Mouse (Mus musculus) stomach, embryonic 16.5 days (tissue): Measurements from ENCODE around the gene Prrt2. TPM values are rescaled to one million over a fixed set of nuclear protein-coding genes. Genes with fewer than 3 reads are reported as not detected.

Experiments
- ATAC-seq: fragments of 200-750 bp; cut with Nextera tagmentation; 2 replicates; pipeline ENCODE4 v1.8.0; 2017; ENCODE audit warnings: moderate number of reproducible peaks, moderate TSS enrichment; ENCODE audit not compliant: insufficient read depth, low FRiP score
- H3K27ac ChIP-seq: fragments of 300-500 bp; sonication (generic); 2 replicates; pipeline ENCODE4 v1.5.1; 2014; ENCODE audit warnings: low read length
- H3K27me3 ChIP-seq: fragments of 300-500 bp; sonication (generic); 2 replicates; pipeline ENCODE4 v1.6.1; 2014; ENCODE audit warnings: low read length, control low read depth, mixed read lengths; ENCODE audit not compliant: control insufficient read depth, insufficient read depth
- H3K36me3 ChIP-seq: fragments of 300-500 bp; sonication (generic); 2 replicates; pipeline ENCODE4 v1.6.1; 2014; ENCODE audit warnings: low read length; ENCODE audit not compliant: control insufficient read depth, insufficient read depth
- H3K4me1 ChIP-seq: fragments of 300-500 bp; sonication (generic); 2 replicates; pipeline ENCODE4 v1.6.1; 2014; ENCODE audit warnings: low read length, control low read depth, mixed read lengths; ENCODE audit not compliant: control insufficient read depth, insufficient read depth
- H3K4me2 ChIP-seq: fragments of 300-500 bp; sonication (generic); 2 replicates; pipeline ENCODE4 v1.6.1; 2014; ENCODE audit warnings: low read depth, low read length, mixed read lengths
- H3K4me3 ChIP-seq: fragments of 300-500 bp; sonication (generic); replicated peaks from 2 replicates; pipeline ENCODE4 v1.5.1; 2014; ENCODE audit warnings: mild to moderate bottlenecking, low read length
- H3K9ac ChIP-seq: fragments of 300-500 bp; sonication (generic); 2 replicates; pipeline ENCODE4 v1.6.1; 2014; ENCODE audit warnings: low read length
- H3K9me3 ChIP-seq: fragments of 300-500 bp; sonication (generic); replicated peaks from 2 replicates; pipeline ENCODE4 v1.6.1; 2016; ENCODE audit warnings: low read length, control low read depth; ENCODE audit not compliant: control insufficient read depth
- WGBS: fragments of 180-500 bp; shearing (Covaris S2); extraction: QIAGEN DNeasy Blood & Tissue Kit; methylation state at CpG from one replicate; pipeline ENCODE4 v1.1.7; 2014; 5-methylcytosine and 5-hydroxymethylcytosine counted together
- polyA plus RNA-seq: library from polyadenylated mRNA; unstranded; fragments of >200 nt; fragmentation: Nextera tagmentation; extraction: Ambion mirVana; gene quantifications from 2 replicates; pipeline ENCODE4 v1.2.1, GENCODE M21; 2015

Gene Prrt2
- polyA plus RNA-seq, 1 experiment from 2014 or later = 8.5 TPM

- Histone ChIP-seq H3K9me3 (no peaks in the 10 kb centered on the region), H3K36me3 (peaks cover 8% of the 10 kb centered on the region; the same call in 1 of the 2 replicates), H3K4me1 (peaks cover 65% of the 10 kb centered on the region), H3K27me3 (no peaks in the 10 kb centered on the region), H3K27ac (peak within 1 kb of the TSS; percentile 98), H3K4me2 (peak within 1 kb of the TSS; percentile 85), H3K9ac (peak within 1 kb of the TSS; percentile 91), H3K4me3 (peak within 1 kb of the TSS; percentile 63)
- 2% methylated on average over 39 of the region's 39 CpGs for WGBS
- peak; percentile 88 for ATAC-seq
These were observed 3.8 kb downstream of the Prrt2 start, which contains the start of gene Pagr1a for GRCm38 (mm10) chr7:127016971-127017949. Pagr1a (minus strand) TSS chr7:127017352.

- under 1% methylated on average over 22 of the region's 22 CpGs for WGBS
- H3K4me2 ChIP-seq = peak overlapping the region; percentile 85
- H3K27me3 ChIP-seq = no peaks in the 10 kb centered on the region
- H3K9ac ChIP-seq = peak overlapping the region; percentile 91
- H3K9me3 ChIP-seq = no peaks in the 10 kb centered on the region
- ATAC-seq = peak; percentile 48
- peaks cover 58% of the 10 kb centered on the region for H3K4me1 ChIP-seq
- H3K36me3 ChIP-seq = peaks cover 8% of the 10 kb centered on the region; the same call in 1 of the 2 replicates
- H3K27ac ChIP-seq = peak overlapping the region; percentile 98
- H3K4me3 ChIP-seq = peak overlapping the region; percentile 63
These were observed 4.5 kb downstream of the Prrt2 start for GRCm38 (mm10) chr7:127016486-127016938.

DNA sequence TGATC is 4.7 kb downstream of the Prrt2 start, which contains the start of gene Pagr1b:
Pagr1b (minus strand) TSS at position 4 of the 5 bp plus-strand sequence.
- no peak for ATAC-seq
- peaks cover 8% of the 10 kb centered on the region; the same call in 1 of the 2 replicates for H3K36me3 ChIP-seq
- no peaks in the 10 kb centered on the region for H3K9me3 ChIP-seq
- H3K9ac ChIP-seq = peak within 1 kb of the TSS; percentile 91
- H3K4me3 ChIP-seq = peak within 1 kb of the TSS; percentile 63
- peak within 1 kb of the TSS; percentile 85 for H3K4me2 ChIP-seq
- peaks cover 56% of the 10 kb centered on the region for H3K4me1 ChIP-seq
- H3K27me3 ChIP-seq = no peaks in the 10 kb centered on the region
- H3K27ac ChIP-seq = peak within 1 kb of the TSS; percentile 98

DNA sequence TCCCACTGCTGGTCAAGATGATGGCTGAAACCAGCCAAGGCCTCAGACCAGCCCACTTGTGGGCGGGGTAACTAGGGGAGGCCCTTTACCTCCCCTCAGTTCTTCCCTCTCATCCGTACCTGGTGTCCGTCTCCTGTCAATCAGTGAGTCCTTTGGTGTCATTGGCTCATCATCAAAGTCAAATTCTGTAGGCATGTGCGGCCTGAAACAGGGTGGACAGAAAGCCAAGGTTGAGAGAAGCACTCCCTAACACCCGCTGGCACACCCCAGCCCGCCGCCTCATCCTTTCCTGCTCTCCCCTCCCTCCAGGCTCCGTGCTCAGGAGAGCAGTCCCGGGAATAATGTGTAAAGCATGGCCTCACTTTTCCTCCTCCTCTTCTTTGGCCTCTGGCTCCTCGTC is 4.9 kb downstream of the Prrt2 start:
- Histone ChIP-seq H3K27ac (peak overlapping the region; percentile 98), H3K9ac (peak overlapping the region; percentile 91), H3K9me3 (no peaks in the 10 kb centered on the region), H3K36me3 (peaks cover 8% of the 10 kb centered on the region; the same call in 1 of the 2 replicates), H3K4me3 (peak overlapping the region; percentile 63), H3K4me2 (peak overlapping the region; percentile 85), H3K27me3 (no peaks in the 10 kb centered on the region), H3K4me1 (peaks cover 54% of the 10 kb centered on the region)
- WGBS = 3% methylated on average over 10 of the region's 10 CpGs
- peak; percentile 19; the same call in 1 of the 2 replicates for ATAC-seq

GRCm38 (mm10) chr7:127014993-127015392 is 6.0 kb downstream of the Prrt2 start:
- peak overlapping the region; percentile 60; the same call in 1 of the 2 replicates for H3K4me3 ChIP-seq
- no peak overlapping the region; the same call in 1 of the 2 replicates for H3K9ac ChIP-seq

DNA sequence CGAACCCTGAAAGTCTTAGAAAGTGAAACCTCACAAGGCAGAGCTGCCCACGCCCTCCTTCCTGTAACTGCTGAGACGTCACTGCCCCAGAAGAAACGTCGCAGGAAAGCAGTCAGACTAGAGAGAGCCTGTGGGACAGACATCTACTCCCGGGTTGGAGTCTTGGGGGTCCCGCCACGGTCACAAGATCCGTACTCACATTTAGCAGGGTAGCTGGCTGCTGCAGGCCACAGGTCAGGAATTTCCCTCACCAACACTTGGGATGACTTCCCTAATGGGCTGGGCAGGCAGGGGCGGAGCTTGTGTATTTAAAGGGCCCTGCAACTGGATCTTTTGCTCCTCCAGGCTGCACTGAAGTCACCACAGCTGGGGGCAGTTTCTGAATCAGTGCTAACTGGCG is 6.7 kb downstream of the Prrt2 start, which contains the start of gene Mvp:
Mvp (minus strand) TSS at position 302 of the 400 bp plus-strand sequence.
- Histone ChIP-seq H3K27ac (peak within 1 kb of the TSS; percentile 70), H3K9ac (peak within 1 kb of the TSS; percentile 65), H3K36me3 (peaks cover 8% of the 10 kb centered on the region; the same call in 1 of the 2 replicates), H3K9me3 (no peaks in the 10 kb centered on the region), H3K4me2 (peak within 1 kb of the TSS; percentile 85), H3K4me3 (peak within 1 kb of the TSS; percentile 63), H3K27me3 (no peaks in the 10 kb centered on the region), H3K4me1 (peaks cover 46% of the 10 kb centered on the region)
- 20% methylated on average over 11 of the region's 11 CpGs for WGBS
- no peak for ATAC-seq

More at GRCm38 (mm10) chr7:127014993-127015392, 6.0 kb downstream of the Prrt2 start:
- H3K4me2 ChIP-seq = no peak overlapping the region
- ATAC-seq = no peak
- WGBS = 91% methylated on average over 12 of the region's 12 CpGs
- H3K4me1 ChIP-seq = peaks cover 50% of the 10 kb centered on the region
- H3K9me3 ChIP-seq = no peaks in the 10 kb centered on the region
- no peaks in the 10 kb centered on the region for H3K27me3 ChIP-seq
- H3K27ac ChIP-seq = no peak overlapping the region
- H3K36me3 ChIP-seq = peaks cover 8% of the 10 kb centered on the region; the same call in 1 of the 2 replicates

DNA sequence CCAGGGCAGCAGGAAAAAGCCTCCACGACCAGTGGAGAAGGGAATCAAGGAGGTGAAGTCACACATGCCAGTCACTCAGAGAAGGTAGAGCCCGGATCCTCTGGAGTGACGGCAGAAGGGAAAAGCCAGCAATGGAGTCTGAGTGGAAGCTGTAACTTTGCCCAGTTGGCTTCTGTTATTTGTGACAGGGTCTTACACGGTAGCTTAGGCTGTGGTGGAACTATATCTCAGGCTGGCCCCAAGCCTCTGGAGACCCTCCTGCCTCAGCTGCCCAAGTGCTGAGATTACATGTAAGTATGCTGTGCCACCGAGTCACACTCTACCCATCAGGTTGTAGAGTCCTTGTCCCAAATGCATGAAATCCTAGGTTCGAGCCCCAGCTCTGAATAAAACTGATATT is 7.6 kb downstream of the Prrt2 start:
- Histone ChIP-seq H3K4me2 (peak overlapping the region; percentile 55), H3K4me1 (peaks cover 44% of the 10 kb centered on the region)

GRCm38 (mm10) chr7:127012845-127013244 is 8.2 kb downstream of the Prrt2 start:
- H3K36me3 ChIP-seq = peaks cover 8% of the 10 kb centered on the region; the same call in 1 of the 2 replicates
- no peak overlapping the region for H3K4me2 ChIP-seq
- no peak overlapping the region for H3K27ac ChIP-seq
- ATAC-seq = no peak
- no peak overlapping the region for H3K4me3 ChIP-seq
- 96% methylated on average over 10 of the region's 10 CpGs for WGBS
- no peaks in the 10 kb centered on the region for H3K9me3 ChIP-seq
- H3K9ac ChIP-seq = no peak overlapping the region
- H3K4me1 ChIP-seq = peaks cover 42% of the 10 kb centered on the region
- H3K27me3 ChIP-seq = no peaks in the 10 kb centered on the region

More for the DNA sequence above, 7.6 kb downstream of the Prrt2 start:
- H3K27ac ChIP-seq = no peak overlapping the region
- ATAC-seq = no peak
- no peak overlapping the region for H3K4me3 ChIP-seq
- H3K9ac ChIP-seq = no peak overlapping the region
- no peaks in the 10 kb centered on the region for H3K9me3 ChIP-seq
- H3K36me3 ChIP-seq = peaks cover 8% of the 10 kb centered on the region; the same call in 1 of the 2 replicates
- WGBS = 95% methylated on average over 6 of the region's 6 CpGs
- no peaks in the 10 kb centered on the region for H3K27me3 ChIP-seq

GRCm38 (mm10) chr7:127012374-127012773 is 8.6 kb downstream of the Prrt2 start:
- 79% methylated on average over 6 of the region's 6 CpGs for WGBS
- no peak for ATAC-seq
- Histone ChIP-seq H3K9ac (no peak overlapping the region), H3K4me3 (no peak overlapping the region), H3K27me3 (no peaks in the 10 kb centered on the region), H3K36me3 (peaks cover 8% of the 10 kb centered on the region; the same call in 1 of the 2 replicates), H3K27ac (no peak overlapping the region), H3K4me2 (no peak overlapping the region), H3K4me1 (peaks cover 37% of the 10 kb centered on the region), H3K9me3 (no peaks in the 10 kb centered on the region)
